ENCODE assay signal across 15 mouse cellular contexts in the genomic region with DNA sequence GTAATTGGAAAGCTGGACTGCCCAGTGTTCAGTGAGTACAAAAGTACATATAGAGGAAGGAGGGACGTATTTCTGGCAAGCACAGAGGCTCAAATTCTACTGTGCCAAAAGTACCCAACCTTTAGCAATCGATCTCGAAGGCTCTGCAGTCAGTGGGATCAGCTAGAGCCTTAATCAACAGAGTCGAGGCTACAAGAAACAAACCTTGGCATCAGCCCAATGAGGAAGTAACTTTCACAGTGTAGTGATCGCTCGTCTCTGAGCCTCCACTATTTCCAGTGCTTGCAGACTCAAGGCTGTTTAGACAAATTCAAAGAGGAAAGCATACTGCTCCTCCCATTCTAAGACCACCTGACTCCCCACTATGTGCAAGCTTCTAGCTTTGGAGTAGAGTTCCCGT. TPM values are rescaled to one million over a fixed set of nuclear protein-coding genes. Genes with fewer than 3 reads are reported as not detected.
DNase-seq lines count a peak whose midpoint lies in the region; ATAC-seq and TF ChIP-seq lines count a peak whose summit lies in the region.
"Had no signal": no experiment of that assay in that cellular context is flagged by ENCODE, and none has a peak within 500 bp of the region (broad histone marks: within the 10 kb centered on the region; RNA-seq: fewer than 3 reads in every experiment).

No protein-coding gene starts in this region.

- peak overlapping the region; percentile 92 for H3K27ac ChIP-seq in liver, adult 2 months (replicated peaks; ENCODE audit: insufficient read depth, low read depth, low read length)
- H3K27ac ChIP-seq in liver, embryonic 11.5 days (ENCODE audit: low read depth, low read length) = no peak overlapping the region
- H3K27ac ChIP-seq: gastrocnemius, adult 2 months; heart, embryonic 13.5 days; hindbrain, embryonic 15.5 days; liver, embryonic 14.5 days had no signal

- TF ChIP-seq CTCF in liver, adult 2 months (IDR thresholded peaks at IDR 0.05; ENCODE audit: low read depth, low read length) = no peak

- no peaks in the 10 kb centered on the region for H3K36me3 ChIP-seq in liver, adult 2 months (ENCODE audit: control insufficient read depth, insufficient read depth, low read length)
- no peaks in the 10 kb centered on the region for H3K36me3 ChIP-seq in liver, embryonic 11.5 days (ENCODE audit: control insufficient read depth, insufficient read depth, low read length)
- H3K36me3 ChIP-seq: heart, embryonic 13.5 days; hindbrain, embryonic 15.5 days had no signal

- peaks cover 10% of the 10 kb centered on the region; the same call in 1 of the 2 replicates for H3K4me1 ChIP-seq in liver, adult 2 months (ENCODE audit: control insufficient read depth, insufficient read depth, low read length)
- no peaks in the 10 kb centered on the region for H3K4me1 ChIP-seq in liver, embryonic 11.5 days (replicated peaks; ENCODE audit: control insufficient read depth, insufficient read depth, low read length)
- H3K4me1 ChIP-seq: heart, embryonic 13.5 days; hindbrain, embryonic 15.5 days had no signal

- no peak for ATAC-seq in liver, embryonic 11.5 days (replicated peaks; ENCODE audit: low FRiP score)

- H3K27me3 ChIP-seq in liver, adult 2 months (ENCODE audit: control insufficient read depth, insufficient read depth, low read length) = no peaks in the 10 kb centered on the region
- no peaks in the 10 kb centered on the region for H3K27me3 ChIP-seq in liver, embryonic 11.5 days (replicated peaks; ENCODE audit: control insufficient read depth, insufficient read depth, low read length)
- H3K27me3 ChIP-seq: heart, embryonic 13.5 days; hindbrain, embryonic 15.5 days had no signal

- TF ChIP-seq POLR2A in liver, adult 2 months (IDR thresholded peaks at IDR 0.05; ENCODE audit: extremely low read depth, insufficient read depth, low read length) = no peak

- H3K79me2 ChIP-seq in liver, adult 2 months (ENCODE audit: control insufficient read depth, insufficient read depth, low read length) = no peaks in the 10 kb centered on the region

- peak overlapping the region; percentile 82 for H3K9ac ChIP-seq in liver, adult 2 months (ENCODE audit: low read depth, low read length)
- no peak overlapping the region for H3K9ac ChIP-seq in liver, embryonic 11.5 days (ENCODE audit: low read depth, low read length)
- H3K9ac ChIP-seq: heart, embryonic 13.5 days; hindbrain, embryonic 15.5 days; liver, embryonic 14.5 days had no signal

- H3K4me2 ChIP-seq in liver, embryonic 11.5 days = no peak overlapping the region
- H3K4me2 ChIP-seq: heart, embryonic 13.5 days; hindbrain, embryonic 15.5 days; midbrain, embryonic 11.5 days had no signal

- no peaks in the 10 kb centered on the region for H3K9me3 ChIP-seq in liver, embryonic 11.5 days (ENCODE audit: control insufficient read depth, low read length)
- H3K9me3 ChIP-seq: heart, embryonic 13.5 days; hindbrain, embryonic 15.5 days had no signal

- peak overlapping the region; percentile 71 for H3K4me3 ChIP-seq in liver, adult 2 months (ENCODE audit: insufficient read depth, low read depth, low read length)
- H3K4me3 ChIP-seq in liver, embryonic 11.5 days (ENCODE audit: low read depth, low read length) = no peak overlapping the region
- H3K4me3 ChIP-seq: gastrocnemius, adult 2 months; heart, embryonic 13.5 days; hindbrain, embryonic 15.5 days had no signal

- intact Hi-C loops in left cerebral cortex, postnatal 25 days (cut with DNase I) = no loop called here

- 12% methylated on average over 7 of the region's 7 CpGs for WGBS in liver, adult 2 months
- WGBS in liver, embryonic 11.5 days = 71% methylated on average over 7 of the region's 7 CpGs

- DNase-seq in liver, adult 2 months (ENCODE audit: extremely low read depth, low read depth, low spot score) = peak; percentile 81
- no peak for DNase-seq in liver, embryonic 11.5 days (ENCODE audit: low spot score)
- DNase-seq in MEL-GATA-1-ER (ENCODE audit: extremely low read depth, low read depth) = peak; percentile 25
- peak; percentile 75 for DNase-seq in kidney, adult 18-20 months
- DNase-seq in lung, postnatal 10 days = peak; percentile 17
- no peak for DNase-seq in layer of hippocampus, postnatal 36 days
- DNase-seq in adipocyte (ENCODE audit: low spot score) = no peak
- DNase-seq in left cerebral cortex, postnatal 25 days (ENCODE audit: low spot score in 2 of 2) = no peak
- DNase-seq: gastrocnemius, adult 2 months; right cerebral cortex, postnatal 14 days had no signal

RNA-seq across cellular contexts. Expression of a gene that starts 0.3 kb away (rescaled TPM):
- 14.5 and 14.6 TPM in 2 replicates for total RNA-seq in liver, adult 2 months (2014; rRNA removed)
- 2.1 and 3.1 TPM in 2 replicates for polyA plus RNA-seq in liver, adult 2 months (2012; rRNA removed)
- not detected in 2 replicates for polyA plus RNA-seq in liver, embryonic 11.5 days (2014; fragmentation: Nextera tagmentation; extraction: Ambion mirVana)
- total RNA-seq in layer of hippocampus, postnatal 36 days (2021) = not detected
- total RNA-seq in left cerebral cortex, postnatal 25 days (2021) = not detected
- total RNA-seq: gastrocnemius, adult 2 months; left cerebral cortex, adult 18-20 months had no signal
- polyA plus RNA-seq: heart, embryonic 13.5 days; hindbrain, embryonic 15.5 days; liver, embryonic 14.5 days; midbrain, embryonic 11.5 days had no signal

Comparison
In these comparisons a context has a peak if more than half of its experiments do, and no peak if none do; other contexts are left out.
1. DNase-seq: peak in liver, adult 2 months (single experiment), MEL-GATA-1-ER (single experiment), kidney, adult 18-20 months (single experiment) and lung, postnatal 10 days (single experiment); none in liver, embryonic 11.5 days (single experiment), layer of hippocampus, postnatal 36 days (0 of 2), adipocyte (single experiment) and left cerebral cortex, postnatal 25 days (0 of 2).
2. RNA of a gene that starts 0.3 kb away (total RNA-seq): 14.5 to 14.6 TPM in liver, adult 2 months; not detected in layer of hippocampus, postnatal 36 days and not detected in left cerebral cortex, postnatal 25 days; every median in the first group is over 10 times any median in the second.